Mouse (Mus musculus) bone marrow, adult 2 months (tissue): ENCODE measurements around the gene Efna3.

ENCODE experiments used
- CTCF ChIP-seq: fragments of 200-500 bp; IDR thresholded peaks from 2 replicates; pipeline ENCODE4 v1.5.1; 2011; ENCODE audit warnings: low read length, control low read depth; ENCODE audit not compliant: control insufficient read depth, insufficient read depth
- POLR2A ChIP-seq: fragments of 200-500 bp; IDR thresholded peaks from 2 replicates; pipeline ENCODE4 v1.6.1; 2011; ENCODE audit warnings: low read depth, mild to moderate bottlenecking, control low read depth, low read length, borderline replicate concordance; ENCODE audit not compliant: control insufficient read depth

- TF ChIP-seq CTCF (no peak), POLR2A (no peak)
Measured at GRCm38 (mm10) chr3:89317246-89317645, 5.5 kb downstream of the Efna3 start.
